Mouse (Mus musculus) Patski (cell line): Measurements from ENCODE around the gene Timp4. TPM values are rescaled to one million over a fixed set of nuclear protein-coding genes. Genes with fewer than 3 reads are reported as not detected.
A peak's percentile ranks its signal among the peaks of the same experiment; 100 is the strongest.
"Not testable (repeated sequence)": the region's sequence is repeated elsewhere in the genome, so short reads cannot be mapped to it uniquely, and the experiment has no call there.

Source experiments
- ATAC-seq: fragments of 100-300 bp; one replicate; pipeline ENCODE4 v1.8.0; 2021
- CTCF ChIA-PET: fragments of 350-600 bp; sonication (Branson Sonifier 250); formaldehyde crosslinking; loops from one replicate; lab custom pipeline; 2022; ENCODE audit warnings: inconsistent platforms; lab: Charles Lee
- POLR2A ChIA-PET: fragments of 350-600 bp; sonication (Branson Sonifier 250); formaldehyde crosslinking; loops from one replicate; lab custom pipeline; 2022; ENCODE audit warnings: antibody characterized with exemption, inconsistent platforms; lab: Charles Lee
- DNase-seq: peaks from one replicate; pipeline ENCODE4 v3.0.0-alpha.2; 2011; ENCODE audit warnings: low read depth, low spot score
- H3K27me3 ChIP-seq: fragments of 371-371 bp; one replicate; pipeline ENCODE4 v1.5.1; 2021
- CTCF ChIP-seq: fragments of 100-300 bp; IDR thresholded peaks from one replicate; pipeline ENCODE4 v1.5.1; 2021
- in situ Hi-C: fragments of 300-500 bp; cut with MboI; formaldehyde crosslinking; loops from 3 replicates; pipeline ENCODE4 v1.11.1; 2018; ENCODE audit warnings: low pct_unique_long_range_greater_than_20kb, mixed read lengths
- polyA plus RNA-seq: library from polyadenylated mRNA; unstranded; gene quantifications from one replicate; pipeline ENCODE4 v1.2.3, GENCODE M21; 2021

Gene Timp4
- polyA plus RNA-seq, 1 experiment from 2014 or later: 0.08 TPM

GRCm38 (mm10) chr6:115267916-115268315 lies 15.9 kb upstream of the Timp4 start:
- CTCF ChIA-PET: interaction anchor here (0.7 to 4.8 kb wide), 26 partner anchors 9 to 271 kb away, joined by 3 to 36 read pairs (median 4); partner anchors contain the start of genes Gm17482 and Timp4
- ATAC-seq (peak; percentile 19), DNase-seq (peak; percentile 38)
- TF ChIP-seq CTCF: peak; percentile 95
- H3K27me3 ChIP-seq: no peaks in the 10 kb centered on the region
- POLR2A ChIA-PET: interaction anchor here (0.9 to 2.0 kb wide), 2 partner anchors 37 to 40 kb away, joined by 4 to 5 read pairs; partner anchors contain the start of gene Gm17482
- in situ Hi-C loops: loop anchor here (5.0 to 25.0 kb wide), 4 partner anchors 36 to 331 kb away; no protein-coding TSS in a partner anchor

- ATAC-seq: no peak
- ChIA-PET CTCF (interaction anchor here (1.4 to 3.3 kb wide), 5 partner anchors 24 to 272 kb away, joined by 4 to 36 read pairs (median 14); partner anchors contain the start of gene Gm17482), POLR2A (no interaction called here)
- no peak for DNase-seq
- no peaks in the 10 kb centered on the region for H3K27me3 ChIP-seq
- no peak for TF ChIP-seq CTCF
- in situ Hi-C loops: loop anchor here (5.0 to 25.0 kb wide), 4 partner anchors 34 to 329 kb away; no protein-coding TSS in a partner anchor
Measured at GRCm38 (mm10) chr6:115266791-115267190, 14.8 kb upstream of the Timp4 start.

- DNase-seq: no peak
- H3K27me3 ChIP-seq: no peaks in the 10 kb centered on the region
- in situ Hi-C loops: loop anchor here (25.0 kb wide), 1 partner anchor 323 kb away; no protein-coding TSS in a partner anchor
- ATAC-seq: no peak
- TF ChIP-seq CTCF: no peak
- CTCF ChIA-PET: interaction anchor here (1.2 to 1.9 kb wide), 2 partner anchors 14 to 279 kb away, joined by 3 to 4 read pairs; no protein-coding TSS in a partner anchor
- POLR2A ChIA-PET: no interaction called here
Measured at GRCm38 (mm10) chr6:115260507-115260906, 8.5 kb upstream of the Timp4 start.

- no peak for TF ChIP-seq CTCF
- H3K27me3 ChIP-seq: no peaks in the 10 kb centered on the region
- POLR2A ChIA-PET: no interaction called here
- DNase-seq (no peak), ATAC-seq (no peak)
- in situ Hi-C loops: loop anchor here (25.0 kb wide), 1 partner anchor 318 kb away; no protein-coding TSS in a partner anchor
- CTCF ChIA-PET: no interaction called here
Measured at GRCm38 (mm10) chr6:115255171-115255570, 3.2 kb upstream of the Timp4 start.

- TF ChIP-seq CTCF: no peak
- in situ Hi-C loops: loop anchor here (25.0 kb wide), 1 partner anchor 314 kb away; no protein-coding TSS in a partner anchor
- no peak for DNase-seq
- POLR2A ChIA-PET: interaction anchor here (0.7 kb wide), 2 partner anchors 64 to 242 kb away, joined by 3 to 4 read pairs; no protein-coding TSS in a partner anchor
- no peak for ATAC-seq
- no peaks in the 10 kb centered on the region for H3K27me3 ChIP-seq
- CTCF ChIA-PET: interaction anchor here (1.4 kb wide), 1 partner anchor 11 kb away, joined by 4 read pairs; no protein-coding TSS in a partner anchor
Measured at GRCm38 (mm10) chr6:115251531-115251985, 447 bp downstream of the Timp4 start.

GRCm38 (mm10) chr6:115245500-115246058 lies 6.4 kb downstream of the Timp4 start:
- ATAC-seq (no peak), DNase-seq (no peak)
- in situ Hi-C loops: no loop called here
- no peak for TF ChIP-seq CTCF
- POLR2A ChIA-PET: no interaction called here
- CTCF ChIA-PET: interaction anchor here (1.0 to 5.0 kb wide), 4 partner anchors 15 to 293 kb away, joined by 3 to 17 read pairs (median 4); no protein-coding TSS in a partner anchor
- H3K27me3 ChIP-seq: no peaks in the 10 kb centered on the region

GRCm38 (mm10) chr6:115244222-115244621 lies 7.8 kb downstream of the Timp4 start:
- no peak for ATAC-seq
- CTCF ChIA-PET: interaction anchor here (0.8 to 5.0 kb wide), 5 partner anchors 14 to 295 kb away, joined by 3 to 17 read pairs (median 4); no protein-coding TSS in a partner anchor

GRCm38 (mm10) chr6:115241939-115242338 lies 10.1 kb downstream of the Timp4 start:
- H3K27me3 ChIP-seq: no peaks in the 10 kb centered on the region
- DNase-seq (no peak), ATAC-seq (no peak)
- no peak for TF ChIP-seq CTCF
- CTCF ChIA-PET: interaction anchor here (1.4 to 5.0 kb wide), 2 partner anchors 21 to 26 kb away, joined by 3 to 17 read pairs; no protein-coding TSS in a partner anchor
- POLR2A ChIA-PET: interaction anchor here (0.7 kb wide), 1 partner anchor 63 kb away, joined by 3 read pairs; no protein-coding TSS in a partner anchor
- in situ Hi-C loops: no loop called here

More at GRCm38 (mm10) chr6:115244222-115244621, 7.8 kb downstream of the Timp4 start:
- TF ChIP-seq CTCF: no peak
- POLR2A ChIA-PET: no interaction called here
- no peaks in the 10 kb centered on the region for H3K27me3 ChIP-seq
- no peak for DNase-seq
- in situ Hi-C loops: no loop called here

GRCm38 (mm10) chr6:115241131-115241699 lies 10.8 kb downstream of the Timp4 start:
- no peak for TF ChIP-seq CTCF
- ChIA-PET CTCF (interaction anchor here (5.0 kb wide), 1 partner anchor 27 kb away, joined by 17 read pairs; no protein-coding TSS in a partner anchor), POLR2A (interaction anchor here (0.7 kb wide), 1 partner anchor 63 kb away, joined by 3 read pairs; no protein-coding TSS in a partner anchor)
- H3K27me3 ChIP-seq: no peaks in the 10 kb centered on the region
- DNase-seq: no peak
- in situ Hi-C loops: no loop called here
- ATAC-seq: no peak

GRCm38 (mm10) chr6:115240431-115240830 lies 11.6 kb downstream of the Timp4 start:
- not testable (repeated sequence) for DNase-seq, ATAC-seq
- CTCF ChIA-PET: interaction anchor here (1.2 to 2.4 kb wide), 2 partner anchors 13 to 27 kb away, joined by 4 to 10 read pairs; partner anchors contain the start of gene Gm17482

More at GRCm38 (mm10) chr6:115240431-115240830, 11.6 kb downstream of the Timp4 start:
- in situ Hi-C loops, H3K27me3 ChIP-seq, POLR2A ChIA-PET: not testable (repeated sequence)
